Mouse (Mus musculus) thymus, postnatal 10 days (tissue): Measurements from ENCODE around the gene Zfp319.
A peak's percentile ranks its signal among the peaks of the same experiment; 100 is the strongest.

ENCODE experiments used
- DNase-seq, 2 experiments: peaks; one replicate each; pipeline ENCODE4 v3.0.0; 2021; ENCODE audit warnings: low spot score in 2 of 2

Gene Zfp319

DNA sequence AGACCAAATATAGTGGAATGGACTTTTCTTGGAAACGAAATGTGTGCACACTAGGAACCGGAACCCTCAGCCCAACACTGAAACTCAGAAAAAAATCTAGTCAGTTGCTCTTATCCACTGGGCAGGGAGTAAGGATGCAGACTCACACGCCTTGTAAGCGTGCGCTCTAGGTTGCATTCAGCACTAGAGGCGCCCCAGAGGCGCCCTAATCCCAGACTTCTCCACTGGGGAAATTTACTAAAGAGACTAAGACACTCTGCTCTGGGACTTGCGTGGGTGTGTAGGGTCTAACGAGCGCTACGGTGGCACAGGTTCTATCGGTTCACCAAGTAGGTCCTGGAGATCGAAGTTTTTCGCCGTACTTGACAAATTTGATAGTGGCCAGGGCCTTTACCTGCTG is 19.7 kb upstream of the Zfp319 start:
- no peak for DNase-seq

DNA sequence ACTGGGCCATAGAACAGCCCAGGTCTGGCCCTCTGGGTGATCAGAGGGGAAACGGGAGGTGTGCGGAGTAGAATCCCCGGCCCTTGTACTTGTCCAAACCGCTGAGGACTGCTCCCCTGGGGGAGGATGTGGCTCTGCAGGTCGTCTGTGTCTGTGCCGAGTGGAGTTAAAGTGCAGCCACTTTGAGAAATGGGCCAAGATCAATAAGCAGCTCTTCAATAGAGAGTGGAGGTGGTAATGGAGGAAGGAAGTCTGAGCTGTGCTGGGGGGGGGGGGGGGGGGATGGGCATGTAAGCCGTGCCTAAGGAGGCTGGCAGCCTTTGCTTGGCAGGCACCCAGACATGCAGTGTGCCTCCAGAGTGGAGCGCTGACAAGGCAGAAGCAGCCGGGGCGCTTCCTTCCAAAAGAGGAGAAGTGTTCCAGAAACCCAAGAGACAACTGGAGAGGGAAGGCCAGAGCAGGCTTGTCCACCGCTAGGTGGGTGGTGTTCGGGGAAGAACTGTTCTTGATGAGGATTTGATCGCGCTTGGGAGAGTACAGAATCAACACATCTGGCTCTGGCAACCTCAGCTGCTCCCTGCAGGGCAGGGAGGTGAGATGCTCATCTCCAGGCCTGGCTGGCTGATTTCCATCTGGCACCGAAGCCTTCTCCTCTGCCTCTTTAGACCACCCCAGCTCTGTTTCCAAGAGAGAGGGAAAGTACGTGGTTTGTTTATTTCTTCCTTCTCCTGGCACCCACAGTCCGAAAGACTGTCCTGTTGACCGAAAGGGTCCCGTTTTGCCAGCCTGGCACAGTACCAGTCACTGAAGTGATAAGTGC is 17.3 kb upstream of the Zfp319 start:
- DNase-seq = no peak

DNA sequence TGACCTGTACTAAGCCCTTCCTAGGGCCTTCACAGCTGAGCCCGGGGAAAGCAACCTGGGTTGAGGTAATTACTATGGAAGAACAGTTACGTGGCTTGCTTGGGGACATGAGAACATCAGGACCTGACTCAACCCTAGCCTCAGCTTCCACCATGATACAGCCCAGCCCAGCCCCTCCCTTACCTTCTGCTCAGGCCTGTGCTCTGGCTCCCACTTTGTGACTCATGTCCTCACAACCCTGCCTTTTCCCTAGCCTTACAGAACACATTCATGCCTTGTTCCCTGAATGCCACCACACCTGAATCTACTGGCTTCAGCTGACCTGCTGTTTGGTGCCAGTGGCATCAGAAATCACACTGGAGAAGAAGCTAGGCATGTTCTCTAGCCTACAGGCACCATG is 16.6 kb upstream of the Zfp319 start:
- no peak for DNase-seq

DNA sequence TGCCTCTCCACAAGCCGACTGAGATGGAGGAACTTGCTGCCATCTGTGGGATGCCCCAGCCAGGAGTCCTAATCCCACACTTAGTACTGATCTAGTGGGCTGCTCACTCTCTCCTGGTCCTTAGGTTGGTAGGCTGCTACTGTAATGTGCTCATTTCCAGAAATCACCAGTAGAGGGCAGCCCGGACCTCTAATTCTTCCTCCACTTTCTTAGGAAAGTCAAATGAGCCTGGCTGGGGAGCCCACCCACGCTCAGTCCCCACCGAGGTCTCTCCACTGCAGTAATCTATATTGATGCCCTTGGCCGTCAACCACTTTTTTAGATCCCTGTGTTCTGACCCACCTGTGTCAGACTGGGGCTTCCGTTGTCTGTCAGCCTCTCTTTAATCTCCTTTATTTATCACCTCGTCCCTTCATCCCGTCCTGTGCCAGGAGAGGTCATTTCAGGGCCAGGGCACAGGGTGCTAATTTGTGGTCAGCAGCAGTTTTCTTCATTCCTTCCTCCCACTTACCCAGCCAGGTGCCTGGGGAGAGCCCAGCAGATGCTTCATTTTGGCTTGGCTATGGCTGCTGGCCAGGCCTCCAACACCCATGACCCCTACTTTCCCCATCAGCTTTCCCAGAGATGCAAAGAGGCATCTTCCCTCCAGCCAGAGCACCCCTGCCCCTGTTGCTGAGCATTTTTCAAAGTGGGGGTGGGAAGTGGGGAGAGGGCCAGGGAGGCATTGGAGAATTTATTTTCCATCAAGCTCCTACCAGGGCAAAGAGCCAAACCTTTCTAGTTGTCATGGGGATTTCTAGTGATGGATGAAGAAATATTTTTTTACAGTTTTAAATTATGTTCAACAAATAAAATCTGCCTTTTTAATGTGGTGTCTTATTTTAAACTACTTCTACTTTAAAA is 15.1 kb upstream of the Zfp319 start:
- DNase-seq = peak; percentile 36 to 73

DNA sequence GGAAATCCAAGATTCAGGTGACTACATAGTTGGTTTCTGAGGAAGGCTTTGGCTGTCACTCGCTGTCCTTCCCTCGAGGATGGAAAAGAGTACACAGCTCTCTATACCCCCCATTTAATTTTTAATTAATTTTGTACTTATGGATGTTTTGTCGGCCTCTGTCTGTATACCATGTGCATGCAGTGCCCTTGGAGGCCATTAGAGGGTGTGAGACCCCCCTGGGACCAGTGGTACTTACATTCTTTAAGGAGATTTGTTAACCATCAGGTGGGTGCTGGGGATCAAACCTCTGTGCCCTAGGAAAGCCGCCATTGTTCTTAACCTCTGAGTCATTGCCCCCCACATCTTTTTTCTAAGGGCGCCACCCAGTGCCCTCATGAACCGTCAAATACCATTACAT is 12.9 kb upstream of the Zfp319 start:
- no peak for DNase-seq

DNA sequence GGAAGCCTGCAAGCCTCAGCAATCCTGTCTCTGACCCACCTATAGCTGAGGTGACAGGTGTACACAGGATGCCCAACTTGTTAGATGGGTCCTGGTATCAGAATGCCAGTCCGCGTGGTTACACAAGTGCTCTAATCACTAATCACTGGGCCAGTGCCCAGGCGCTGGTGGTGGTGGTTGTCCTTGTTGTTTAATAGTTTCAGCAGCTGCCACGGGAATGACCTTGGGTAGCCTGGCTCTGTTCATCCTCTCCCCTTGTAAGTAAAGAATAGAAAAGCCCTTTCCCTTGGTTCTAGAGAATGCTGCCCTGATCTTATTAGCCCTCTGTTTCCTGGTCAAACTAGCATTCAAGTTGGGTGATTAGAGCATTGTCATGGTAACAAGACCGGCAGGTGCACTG is 10.0 kb upstream of the Zfp319 start:
- DNase-seq = no peak

DNA sequence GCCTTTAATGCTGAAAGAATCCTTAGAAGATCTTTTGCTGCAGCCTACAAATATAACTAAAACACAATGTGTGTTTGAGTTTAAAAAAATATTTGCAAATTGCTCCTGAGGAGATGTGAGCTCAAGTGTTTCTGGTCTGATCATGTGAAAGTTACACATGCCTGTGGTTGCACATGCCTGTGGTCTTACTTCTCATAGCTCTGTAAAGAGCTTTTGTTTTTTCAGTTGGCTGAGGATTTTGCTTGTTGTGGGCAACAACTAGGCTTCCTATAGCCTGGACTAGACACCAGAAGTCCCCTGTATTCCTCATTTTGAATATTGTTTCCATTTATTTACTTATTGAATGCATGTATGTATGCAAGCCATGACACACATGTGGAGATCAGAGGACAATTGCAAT is 4.6 kb upstream of the Zfp319 start:
- DNase-seq = no peak

DNA sequence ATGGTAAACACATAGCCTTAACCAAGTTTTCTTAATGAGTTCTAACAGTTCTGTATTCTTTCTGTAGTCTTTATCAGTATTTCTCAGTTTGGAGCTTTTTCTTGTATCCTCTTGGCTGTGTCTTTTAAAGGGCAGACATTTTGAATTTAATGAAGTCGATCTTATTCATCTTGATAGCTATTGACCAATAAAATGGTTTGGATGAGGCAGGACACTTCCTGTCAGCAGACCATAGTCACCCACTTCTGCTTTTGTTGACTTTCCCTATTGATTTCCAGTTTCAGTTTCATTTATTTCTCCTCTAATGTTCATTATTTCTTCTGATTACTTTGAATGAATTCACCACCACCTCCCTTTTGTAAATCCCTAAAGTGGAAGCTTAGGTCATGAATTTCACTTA is 4.0 kb upstream of the Zfp319 start:
- DNase-seq = no peak

DNA sequence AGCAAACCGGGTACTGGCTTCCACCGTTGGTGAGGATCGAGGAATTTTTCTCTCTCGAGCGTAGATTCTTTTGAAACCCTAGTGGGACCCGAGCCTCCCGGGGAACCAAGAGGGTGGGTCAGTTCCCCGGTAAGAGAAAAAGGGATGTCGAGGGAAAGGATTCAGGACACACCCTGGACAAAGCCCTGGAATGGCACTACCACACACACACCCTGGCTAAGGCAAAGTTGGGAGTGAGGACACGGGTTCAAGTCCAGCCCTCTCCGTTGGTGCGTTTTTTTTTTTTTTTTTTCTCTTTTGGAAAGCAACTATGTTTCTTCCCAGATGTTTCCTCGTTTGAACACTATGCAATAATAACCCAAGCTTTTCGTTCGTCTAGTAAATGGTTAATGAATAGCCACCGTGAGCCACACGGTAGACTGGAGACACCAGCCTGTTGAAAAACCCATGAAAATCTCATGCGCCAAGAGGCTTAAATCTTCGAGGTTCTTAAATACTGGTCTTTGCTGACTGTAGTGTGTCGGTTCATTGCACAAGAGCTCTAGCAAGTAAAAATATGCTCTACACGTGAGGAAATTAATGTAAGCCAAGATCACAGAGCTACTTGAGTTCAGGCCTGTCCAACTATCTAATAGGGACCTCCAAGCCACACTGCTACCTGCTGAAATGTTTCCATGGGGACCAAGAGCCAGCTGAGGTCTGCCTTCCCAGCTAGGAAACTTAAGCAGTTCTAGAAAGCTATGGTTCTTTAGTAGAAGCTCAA is 868 bp upstream of the Zfp319 start:
- DNase-seq = no peak

DNA sequence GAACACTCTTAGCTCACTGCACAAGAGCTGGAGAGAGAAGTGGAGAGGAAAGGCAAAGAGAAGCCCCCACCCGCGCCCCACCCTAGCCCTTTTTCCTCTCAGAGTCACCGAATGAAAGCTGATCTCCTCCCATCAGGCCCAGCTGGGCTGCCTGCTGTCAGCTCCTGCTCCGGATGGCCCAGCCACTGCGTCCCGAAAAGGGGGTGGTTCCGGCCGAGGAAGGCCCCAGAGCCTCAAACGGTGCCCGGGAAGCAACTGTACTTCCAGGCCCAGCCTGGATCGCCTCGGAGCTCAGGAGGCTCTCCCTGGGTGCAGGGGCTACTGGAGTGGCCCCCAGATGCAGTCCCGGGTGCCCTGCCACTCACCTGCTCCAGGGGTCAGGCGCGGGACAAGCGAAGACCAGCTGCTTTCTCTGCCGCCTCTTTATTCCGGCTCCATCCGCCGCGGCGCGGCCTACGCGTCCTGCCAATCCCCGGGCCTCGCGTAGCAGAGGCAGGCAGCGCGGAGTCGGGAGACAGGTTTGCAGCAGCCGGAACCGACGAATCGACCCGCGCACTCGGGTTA is 512 bp downstream of the Zfp319 start:
- DNase-seq = no peak

DNA sequence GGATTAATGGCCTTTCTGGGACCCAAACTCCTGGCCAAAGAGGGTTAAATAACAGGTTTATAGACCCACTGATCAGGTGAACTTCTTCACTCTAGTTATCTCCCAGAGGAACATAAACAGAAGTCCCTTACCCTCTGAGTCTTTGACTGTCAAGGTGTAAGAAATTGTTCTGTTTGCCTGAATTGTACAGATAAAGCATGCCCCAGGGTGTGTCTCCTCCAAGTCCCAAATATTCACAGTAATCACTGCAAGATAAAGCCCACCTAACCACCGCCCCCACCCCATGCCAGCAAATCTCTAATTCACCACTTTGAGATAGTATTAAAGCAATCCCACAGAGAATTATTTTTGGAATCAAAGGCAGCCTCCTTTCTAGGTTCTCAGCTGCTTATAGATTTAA is 1.4 kb downstream of the Zfp319 start:
- no peak for DNase-seq

DNA sequence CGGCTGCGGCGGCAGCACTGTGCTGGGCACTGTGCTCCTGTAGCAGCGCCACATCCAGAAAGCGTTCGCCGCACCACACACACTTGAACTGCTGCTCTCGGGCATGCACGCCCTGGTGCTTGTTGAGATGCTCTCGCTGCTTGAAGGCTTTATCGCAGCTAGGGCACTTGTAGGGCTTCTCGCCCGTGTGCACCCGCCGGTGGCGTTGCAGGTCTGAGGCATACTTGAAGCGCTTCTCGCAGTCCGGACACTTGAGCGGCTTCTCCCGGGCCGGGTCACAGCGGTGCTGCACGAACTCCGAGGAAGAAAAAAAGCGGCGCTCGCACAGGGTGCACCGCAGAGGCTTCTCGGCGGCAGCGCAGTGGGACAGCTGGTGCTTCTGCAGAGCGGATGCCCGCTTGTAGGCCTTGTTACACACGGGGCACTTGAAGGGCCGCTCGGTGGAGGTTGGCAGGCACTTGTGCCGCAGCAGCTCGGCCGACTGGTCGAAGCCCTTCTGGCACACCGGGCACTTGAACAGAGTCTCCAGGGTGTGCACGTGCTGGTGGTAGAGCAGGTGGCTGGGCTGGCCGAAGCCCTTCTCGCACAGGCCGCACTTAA is 3.8 kb downstream of the Zfp319 start:
- no peak for DNase-seq

DNA sequence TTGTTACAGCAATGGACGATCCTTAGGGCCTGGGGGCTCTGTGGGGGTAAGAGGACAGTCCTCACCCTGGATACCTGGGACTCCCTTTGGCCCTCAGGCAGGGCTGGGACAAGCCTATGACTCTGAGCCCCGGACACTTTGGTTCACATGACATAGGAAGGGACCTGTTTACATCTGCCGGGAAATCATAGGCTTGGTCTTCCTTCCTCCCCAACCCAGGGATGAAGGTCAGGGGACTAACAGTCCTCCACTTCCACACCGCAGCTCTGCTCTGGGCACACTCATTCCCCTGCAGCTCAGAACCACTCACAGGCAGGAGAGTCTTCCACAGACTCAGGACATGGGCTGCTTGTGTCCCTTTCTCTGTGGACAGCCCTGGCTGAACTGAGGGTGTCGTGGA is 4.9 kb downstream of the Zfp319 start:
- DNase-seq = no peak

DNA sequence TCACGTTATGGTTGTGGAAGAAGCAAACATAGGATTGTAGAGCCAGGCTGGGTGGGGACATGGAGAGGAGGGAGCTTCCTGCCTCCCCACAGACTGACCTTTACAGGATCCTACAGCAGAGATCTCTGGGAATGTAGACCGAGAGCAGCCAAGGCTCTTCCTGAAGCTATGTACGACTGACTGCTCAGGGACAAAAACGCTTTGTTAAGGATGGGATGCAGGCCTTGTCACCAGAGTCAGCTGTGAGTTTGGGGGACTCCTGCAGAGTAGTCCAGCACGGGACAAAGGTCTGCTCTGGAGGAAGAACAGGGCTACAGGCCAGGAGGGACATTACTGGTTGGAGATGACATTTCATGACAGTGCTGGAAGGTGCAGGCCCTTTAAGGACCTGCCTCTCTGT is 7.1 kb downstream of the Zfp319 start:
- no peak for DNase-seq

DNA sequence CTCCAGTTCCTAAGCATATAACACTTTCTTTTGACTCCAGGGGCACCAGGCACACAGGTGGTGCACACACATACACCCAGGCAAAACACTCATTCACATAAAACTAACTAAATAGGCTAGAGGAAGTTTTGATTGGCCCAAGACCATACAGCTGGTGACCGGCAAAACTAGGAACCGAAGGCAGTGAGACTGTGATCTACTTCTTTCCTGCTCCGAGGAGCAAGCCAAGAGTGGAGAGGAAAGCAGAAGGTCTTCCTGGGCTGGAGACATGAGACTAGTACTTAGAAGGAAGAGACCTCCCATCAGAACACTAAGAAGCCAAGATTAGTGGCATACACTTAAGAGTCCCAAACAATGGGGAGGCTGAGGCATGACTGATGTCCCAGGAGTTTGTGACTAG is 8.5 kb downstream of the Zfp319 start:
- DNase-seq = no peak

DNA sequence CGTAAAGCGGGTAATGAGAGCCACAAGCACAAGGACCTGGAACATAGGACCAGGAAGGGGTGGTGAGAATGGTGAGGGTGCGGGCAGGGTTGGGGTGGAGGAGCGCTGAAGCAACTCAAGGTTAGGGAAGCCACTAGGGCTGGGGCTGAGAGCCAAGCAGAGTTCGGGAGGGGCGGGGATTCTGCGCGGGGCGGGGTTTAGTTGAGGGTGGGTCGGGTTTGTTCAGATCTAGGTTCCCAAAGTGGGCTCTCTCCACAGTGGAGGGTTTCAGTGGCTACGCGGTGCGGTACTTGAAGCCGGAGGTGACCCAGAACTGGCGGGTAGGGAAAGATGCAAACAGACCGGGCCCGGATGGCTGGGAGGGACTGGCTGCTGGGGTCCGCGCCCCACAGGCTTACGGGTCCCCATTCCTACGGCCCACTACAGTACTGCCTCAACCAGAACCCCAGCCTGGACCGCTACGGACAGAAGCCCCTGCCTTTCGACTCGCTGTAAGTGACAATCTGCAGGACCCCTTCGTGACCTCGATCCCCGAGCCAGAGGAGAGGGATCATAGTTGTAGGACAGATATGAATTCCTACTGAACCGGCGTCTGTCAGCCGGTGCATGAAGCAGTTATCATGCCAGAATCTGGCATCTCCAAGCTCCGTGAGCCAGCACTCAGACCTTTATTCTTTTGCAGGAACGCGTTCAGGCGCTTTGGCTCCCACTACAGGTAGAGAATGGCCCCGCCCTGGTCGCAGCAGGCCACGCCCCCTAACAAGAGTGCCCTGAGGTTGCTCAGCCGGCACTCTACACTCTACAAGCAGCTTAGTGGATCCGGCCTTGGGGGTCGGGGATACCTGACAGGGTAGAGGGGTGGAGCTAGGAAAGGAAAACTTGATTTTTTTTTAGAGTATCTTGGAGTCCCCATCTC is 11.3 kb downstream of the Zfp319 start:
- peak; percentile 69 to 79 for DNase-seq

DNA sequence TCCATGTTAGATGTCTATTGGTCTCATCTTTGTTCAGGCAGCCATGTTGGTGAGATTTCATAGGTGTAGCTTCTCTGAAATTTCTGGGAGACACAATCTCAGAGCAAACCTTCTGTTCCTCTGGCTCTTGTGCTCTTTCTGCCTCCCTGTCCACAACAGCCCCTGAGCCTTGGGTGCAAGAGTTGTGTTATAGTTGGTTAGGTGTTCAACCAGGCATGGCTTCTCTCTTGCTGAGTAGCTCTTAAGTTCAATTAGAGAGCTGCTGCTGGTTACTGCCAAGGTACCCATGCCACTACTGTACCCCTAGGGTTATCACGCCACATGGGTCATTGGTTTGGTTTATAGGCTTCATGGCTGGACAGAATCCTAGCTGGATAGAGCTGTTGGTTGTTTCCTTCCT is 16.4 kb downstream of the Zfp319 start:
- no peak for DNase-seq

DNA sequence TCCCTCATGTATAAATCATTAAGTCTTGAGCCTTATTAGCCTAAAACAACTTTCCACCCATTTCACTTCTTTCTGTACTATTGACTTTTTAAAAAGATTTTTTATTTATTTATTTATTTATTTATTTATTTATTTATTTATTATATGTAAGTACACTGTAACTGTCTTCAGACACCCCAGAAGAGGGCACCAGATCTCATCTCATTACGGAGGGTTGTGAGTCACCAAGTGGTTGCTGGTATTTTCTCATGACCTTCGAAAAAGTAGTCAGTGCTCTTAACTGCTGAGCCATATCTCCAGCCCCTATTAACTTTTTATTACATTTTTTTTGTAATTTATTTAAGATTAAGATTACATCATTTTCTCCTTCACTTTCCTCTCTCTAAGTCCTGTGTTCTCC is 17.0 kb downstream of the Zfp319 start:
- no peak for DNase-seq

DNA sequence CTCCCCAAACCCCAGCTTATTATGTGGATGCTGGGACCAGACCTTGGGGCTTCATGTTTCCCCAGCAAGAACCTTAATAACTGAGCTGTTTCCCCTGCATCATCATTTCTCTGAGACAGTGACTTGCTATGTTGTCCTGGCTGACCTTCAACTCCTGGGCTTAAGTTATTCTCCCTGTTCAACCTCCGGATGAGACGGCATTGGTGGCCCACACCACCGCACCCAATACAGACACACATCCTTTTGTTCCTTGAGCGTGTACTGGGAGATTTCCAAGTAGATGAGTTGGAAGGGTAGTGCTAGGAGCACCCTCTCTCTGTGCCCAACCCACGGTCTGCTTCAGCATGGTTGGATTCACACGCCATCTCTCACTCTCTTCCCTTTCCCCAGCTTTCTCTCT is 17.9 kb downstream of the Zfp319 start:
- DNase-seq = no peak

DNA sequence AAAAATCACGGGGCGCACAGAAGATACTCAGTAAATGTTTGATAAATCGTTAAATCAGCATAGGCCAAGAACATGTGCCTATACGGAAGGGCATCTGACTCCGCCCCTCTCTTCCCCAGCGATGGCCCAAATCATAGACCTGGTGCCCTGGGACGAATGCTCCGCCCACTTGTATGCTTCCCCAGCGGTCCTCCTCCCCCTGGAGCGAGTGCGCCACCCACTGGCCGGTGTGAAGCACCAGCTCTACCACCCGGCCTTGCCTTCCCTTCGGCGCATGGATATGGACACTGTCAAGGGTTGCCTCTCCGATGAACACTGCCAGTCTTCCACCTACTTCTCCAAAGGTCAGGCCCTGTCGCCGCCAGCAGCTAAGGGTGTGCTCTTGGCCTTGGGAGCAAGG is 18.9 kb downstream of the Zfp319 start:
- no peak for DNase-seq
